Mouse (Mus musculus): ENCODE data around the gene Exoc1. TPM values are rescaled to one million over a fixed set of nuclear protein-coding genes. Genes with fewer than 3 reads are reported as not detected.

The Exoc1 gene
- polyA plus RNA-seq, 1 experiment from 2014 or later: 24.7 TPM

DNA sequence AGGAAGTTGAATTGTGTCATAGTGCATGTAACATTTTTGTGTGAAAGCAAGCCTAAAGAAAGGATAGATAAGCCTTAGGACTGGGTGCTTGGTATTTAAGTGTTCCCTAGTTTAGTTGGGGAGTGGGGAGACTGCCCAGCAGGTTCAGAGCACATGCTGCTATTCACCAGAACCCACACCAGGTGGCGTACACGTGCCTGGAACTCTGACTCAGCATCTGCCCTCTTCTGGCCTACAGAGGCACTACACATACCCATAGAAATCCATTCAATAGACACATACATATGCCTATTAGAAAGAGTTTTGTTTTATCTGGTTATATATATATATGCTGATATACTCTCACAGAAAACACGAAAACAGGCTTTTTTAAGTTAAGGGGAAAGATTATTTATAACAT lies 36.2 kb downstream of the Exoc1 start:
- WGBS: 31% methylated on average over 3 of the region's 3 CpGs
- peaks cover 70% of the 10 kb centered on the region for H3K36me3 ChIP-seq (ENCODE audit: control insufficient read depth, insufficient read depth, low read length)
- ATAC-seq (ENCODE audit: insufficient number of reproducible peaks, insufficient read depth, low FRiP score, low read depth): no peak

DNA sequence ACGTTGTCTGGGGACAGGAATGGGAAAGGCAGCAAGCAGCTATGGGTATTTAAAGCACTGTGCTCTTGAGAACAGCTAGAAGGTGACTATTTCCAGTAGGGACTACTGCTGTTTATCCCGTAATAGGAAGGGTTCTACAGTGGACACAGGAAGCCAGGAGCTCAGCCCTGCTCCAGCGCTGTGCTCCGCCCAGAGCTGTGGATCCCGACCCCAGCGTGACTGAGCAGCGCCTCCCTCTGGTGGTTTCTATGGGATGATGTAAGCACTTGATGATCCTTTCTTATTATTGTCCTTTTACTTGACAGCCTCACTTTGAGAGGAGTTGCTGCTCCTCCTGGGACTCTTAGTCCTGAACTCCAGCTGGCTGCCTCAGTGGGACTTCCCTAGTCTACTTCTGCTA lies 45.1 kb downstream of the Exoc1 start:
- Histone ChIP-seq H3K9me3 (ENCODE audit: control insufficient read depth, low read length) (0 out of 2 replicates have a peak, but pooled peaks cover 2% of the 10 kb centered on the region), H3K4me1 (ENCODE audit: control insufficient read depth in 2 of 2, insufficient read depth in 2 of 2, low read length in 2 of 2) (no peaks in the 10 kb centered on the region), H3K9ac (ENCODE audit: low read length) (no peak overlapping the region), H3K27ac (replicated peaks in 1 of 2; ENCODE audit: control insufficient read depth in 1 of 2, insufficient read depth in 1 of 2, low read depth in 2 of 2, low read length in 2 of 2) (no peak overlapping the region), H3K4me3 (ENCODE audit: control insufficient read depth in 1 of 2, insufficient read depth in 1 of 2, low read depth in 1 of 2, low read length in 2 of 2) (no peak overlapping the region), H3K36me3 (ENCODE audit: control insufficient read depth, insufficient read depth, low read length) (peaks cover 20% of the 10 kb centered on the region), H3K4me2 (ENCODE audit: low read length) (no peak overlapping the region), H3K27me3 (ENCODE audit: control insufficient read depth, insufficient read depth, low read length) (no peaks in the 10 kb centered on the region)
- no peak for ATAC-seq (ENCODE audit: insufficient number of reproducible peaks, insufficient read depth, low FRiP score, low read depth)
- WGBS: 74% methylated on average over 7 of the region's 7 CpGs

More for the DNA sequence above, 36.2 kb downstream of the Exoc1 start:
- Histone ChIP-seq H3K4me1 (ENCODE audit: control insufficient read depth in 2 of 2, insufficient read depth in 2 of 2, low read length in 2 of 2) (no peaks in the 10 kb centered on the region), H3K9ac (ENCODE audit: low read length) (no peak overlapping the region), H3K4me3 (ENCODE audit: control insufficient read depth in 1 of 2, insufficient read depth in 1 of 2, low read depth in 1 of 2, low read length in 2 of 2) (no peak overlapping the region), H3K27ac (replicated peaks in 1 of 2; ENCODE audit: control insufficient read depth in 1 of 2, insufficient read depth in 1 of 2, low read depth in 2 of 2, low read length in 2 of 2) (no peak overlapping the region), H3K27me3 (ENCODE audit: control insufficient read depth, insufficient read depth, low read length) (no peaks in the 10 kb centered on the region), H3K4me2 (ENCODE audit: low read length) (no peak overlapping the region), H3K9me3 (ENCODE audit: control insufficient read depth, low read length) (no peaks in the 10 kb centered on the region)

DNA sequence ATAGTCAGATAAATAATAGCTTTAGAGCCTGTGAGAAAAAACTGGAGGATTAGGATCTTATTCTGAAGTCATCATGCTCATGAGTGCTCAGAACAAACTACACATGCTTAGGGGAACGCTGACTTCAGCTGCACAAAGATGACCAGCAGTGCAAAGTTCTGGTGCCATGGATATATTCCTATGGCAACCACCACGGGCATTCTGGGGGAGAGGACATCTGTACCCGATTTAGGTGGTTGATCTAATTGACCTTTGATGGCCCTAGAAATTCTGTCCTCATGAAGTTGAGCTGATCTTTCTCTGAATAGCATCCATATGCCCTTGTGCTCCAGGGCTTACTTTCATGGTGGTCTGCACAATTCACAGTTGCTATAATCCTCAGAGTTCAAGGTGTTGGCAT lies 47.9 kb downstream of the Exoc1 start:
- Histone ChIP-seq H3K4me2 (ENCODE audit: low read length) (no peak overlapping the region), H3K36me3 (ENCODE audit: control insufficient read depth, insufficient read depth, low read length) (no peaks in the 10 kb centered on the region), H3K4me1 (ENCODE audit: control insufficient read depth in 2 of 2, insufficient read depth in 2 of 2, low read length in 2 of 2) (no peaks in the 10 kb centered on the region), H3K4me3 (ENCODE audit: control insufficient read depth in 1 of 2, insufficient read depth in 1 of 2, low read depth in 1 of 2, low read length in 2 of 2) (no peak overlapping the region), H3K9ac (ENCODE audit: low read length) (no peak overlapping the region), H3K9me3 (ENCODE audit: control insufficient read depth, low read length) (0 out of 2 replicates have a peak, but pooled peaks cover 2% of the 10 kb centered on the region), H3K27me3 (ENCODE audit: control insufficient read depth, insufficient read depth, low read length) (no peaks in the 10 kb centered on the region), H3K27ac (replicated peaks in 1 of 2; ENCODE audit: control insufficient read depth in 1 of 2, insufficient read depth in 1 of 2, low read depth in 2 of 2, low read length in 2 of 2) (no peak overlapping the region)
- ATAC-seq (ENCODE audit: insufficient number of reproducible peaks, insufficient read depth, low FRiP score, low read depth): no peak
- 80% methylated on average over 3 of the region's 3 CpGs for WGBS

- 73% methylated on average over 2 of the region's 2 CpGs for WGBS
- no peak overlapping the region for H3K4me2 ChIP-seq (ENCODE audit: low read length)
- peaks cover 0 to 7% of the 10 kb centered on the region in 2 experiments; a peak in 2 of 4 replicates for H3K4me1 ChIP-seq (ENCODE audit: control insufficient read depth in 2 of 2, insufficient read depth in 2 of 2, low read length in 2 of 2)
- ATAC-seq (ENCODE audit: insufficient number of reproducible peaks, insufficient read depth, low FRiP score, low read depth): no peak
- H3K9me3 ChIP-seq (ENCODE audit: control insufficient read depth, low read length): no peaks in the 10 kb centered on the region
- H3K4me3 ChIP-seq (ENCODE audit: control insufficient read depth in 1 of 2, insufficient read depth in 1 of 2, low read depth in 1 of 2, low read length in 2 of 2): no peak overlapping the region
- H3K27me3 ChIP-seq (ENCODE audit: control insufficient read depth, insufficient read depth, low read length): no peaks in the 10 kb centered on the region
- no peaks in the 10 kb centered on the region for H3K36me3 ChIP-seq (ENCODE audit: control insufficient read depth, insufficient read depth, low read length)
- H3K27ac ChIP-seq (replicated peaks in 1 of 2; ENCODE audit: control insufficient read depth in 1 of 2, insufficient read depth in 1 of 2, low read depth in 2 of 2, low read length in 2 of 2): no peak overlapping the region
- no peak overlapping the region for H3K9ac ChIP-seq (ENCODE audit: low read length)
These were observed 56.3 kb downstream of the Exoc1 start for GRCm38 (mm10) chr5:76585378-76585777.

- Histone ChIP-seq H3K4me2 (ENCODE audit: low read length) (peak within 1 kb of the TSS; percentile 82), H3K27ac (replicated peaks in 1 of 2; ENCODE audit: control insufficient read depth in 1 of 2, insufficient read depth in 1 of 2, low read depth in 2 of 2, low read length in 2 of 2) (peak within 1 kb of the TSS; percentile 72 to 89), H3K9me3 (ENCODE audit: control insufficient read depth, low read length) (no peaks in the 10 kb centered on the region), H3K9ac (ENCODE audit: low read length) (peak within 1 kb of the TSS; percentile 91), H3K4me3 (ENCODE audit: control insufficient read depth in 1 of 2, insufficient read depth in 1 of 2, low read depth in 1 of 2, low read length in 2 of 2) (peak within 1 kb of the TSS; percentile 80 to 91), H3K36me3 (ENCODE audit: control insufficient read depth, insufficient read depth, low read length) (peaks cover 22% of the 10 kb centered on the region), H3K4me1 (ENCODE audit: control insufficient read depth in 2 of 2, insufficient read depth in 2 of 2, low read length in 2 of 2) (peaks cover 0 to 7% of the 10 kb centered on the region in 2 experiments; a peak in 2 of 4 replicates), H3K27me3 (ENCODE audit: control insufficient read depth, insufficient read depth, low read length) (no peaks in the 10 kb centered on the region)
- peak; percentile 92 for ATAC-seq (ENCODE audit: insufficient number of reproducible peaks, insufficient read depth, low FRiP score, low read depth)
- WGBS: under 1% methylated on average over 85 of the region's 92 CpGs
These were observed 59.6 kb downstream of the Exoc1 start, which contains the start of gene Cep135 for GRCm38 (mm10) chr5:76588551-76589283. TSS of gene Cep135 (plus strand) at chr5:76588698.

DNA sequence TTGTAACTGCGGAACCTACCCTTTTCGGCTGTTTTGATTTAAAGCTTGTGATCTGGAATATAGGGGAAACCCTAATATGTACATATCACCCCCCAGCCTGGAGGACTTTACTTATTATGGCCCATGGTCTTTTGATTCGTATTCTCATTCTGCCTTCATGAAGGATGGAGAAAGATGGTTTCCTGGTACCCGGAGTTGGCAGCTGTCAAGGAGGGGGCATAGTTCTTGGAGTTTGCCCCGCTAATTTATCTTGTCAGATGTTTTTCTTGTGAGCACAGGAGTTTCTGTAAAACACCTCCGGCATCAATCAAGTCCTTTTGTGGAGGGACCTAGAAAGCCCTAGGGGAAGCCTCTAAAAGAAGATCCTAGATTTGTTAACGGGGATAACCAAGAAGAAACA lies 60.2 kb downstream of the Exoc1 start:
- Histone ChIP-seq H3K27me3 (ENCODE audit: control insufficient read depth, insufficient read depth, low read length) (no peaks in the 10 kb centered on the region), H3K9ac (ENCODE audit: low read length) (peak overlapping the region; percentile 91), H3K36me3 (ENCODE audit: control insufficient read depth, insufficient read depth, low read length) (peaks cover 28% of the 10 kb centered on the region), H3K9me3 (ENCODE audit: control insufficient read depth, low read length) (no peaks in the 10 kb centered on the region), H3K27ac (replicated peaks in 1 of 2; ENCODE audit: control insufficient read depth in 1 of 2, insufficient read depth in 1 of 2, low read depth in 2 of 2, low read length in 2 of 2) (peak overlapping the region; percentile 58 to 89; a peak in 3 of 4 replicates), H3K4me2 (ENCODE audit: low read length) (peak overlapping the region; percentile 82), H3K4me3 (ENCODE audit: control insufficient read depth in 1 of 2, insufficient read depth in 1 of 2, low read depth in 1 of 2, low read length in 2 of 2) (peak overlapping the region; percentile 80 to 91), H3K4me1 (ENCODE audit: control insufficient read depth in 2 of 2, insufficient read depth in 2 of 2, low read length in 2 of 2) (peaks cover 0 to 7% of the 10 kb centered on the region in 2 experiments; a peak in 2 of 4 replicates)
- WGBS: 4% methylated on average over 7 of the region's 7 CpGs
- no peak for ATAC-seq (ENCODE audit: insufficient number of reproducible peaks, insufficient read depth, low FRiP score, low read depth)

- Histone ChIP-seq H3K4me3 (ENCODE audit: control insufficient read depth in 1 of 2, insufficient read depth in 1 of 2, low read depth in 1 of 2, low read length in 2 of 2) (peak overlapping the region in 1 of 2 experiments; percentile 91; a peak in 1 of 4 replicates), H3K36me3 (ENCODE audit: control insufficient read depth, insufficient read depth, low read length) (peaks cover 35% of the 10 kb centered on the region), H3K27ac (replicated peaks in 1 of 2; ENCODE audit: control insufficient read depth in 1 of 2, insufficient read depth in 1 of 2, low read depth in 2 of 2, low read length in 2 of 2) (no peak overlapping the region), H3K4me2 (ENCODE audit: low read length) (peak overlapping the region; percentile 82), H3K4me1 (ENCODE audit: control insufficient read depth in 2 of 2, insufficient read depth in 2 of 2, low read length in 2 of 2) (peaks cover 0 to 7% of the 10 kb centered on the region in 2 experiments; a peak in 2 of 4 replicates), H3K9ac (ENCODE audit: low read length) (no peak overlapping the region), H3K9me3 (ENCODE audit: control insufficient read depth, low read length) (no peaks in the 10 kb centered on the region), H3K27me3 (ENCODE audit: control insufficient read depth, insufficient read depth, low read length) (no peaks in the 10 kb centered on the region)
- no peak for ATAC-seq (ENCODE audit: insufficient number of reproducible peaks, insufficient read depth, low FRiP score, low read depth)
- 78% methylated on average over 2 of the region's 2 CpGs for WGBS
These were observed 60.9 kb downstream of the Exoc1 start for GRCm38 (mm10) chr5:76590009-76590408.

Data from heart, embryonic 14.5 days (tissue).